Mouse (Mus musculus) layer of hippocampus, postnatal 14 days (tissue): ENCODE measurements around the gene Slc6a4. TPM values are rescaled to one million over a fixed set of nuclear protein-coding genes. Genes with fewer than 3 reads are reported as not detected.

Source experiments
- microRNA-seq, 2 experiments: library from miRNA; unstranded; fragments of <30 nt; microRNA quantifications; one replicate each; pipeline ENCODE4 v1.2.0; 2021
- total RNA-seq, 2 experiments: library from RNA; stranded (reverse); gene quantifications; 2 replicates each; pipeline ENCODE4 v1.2.3; 2021

Gene Slc6a4
- total RNA-seq, 2 experiments from 2014 or later: 0.37 TPM; not detected in 1

Small RNAs within 50 kb of the gene (microRNA-seq; reads per million reads assigned to microRNA genes)
- 1,774 to 5,580 reads per million in 2 experiments for gene Mir423

Other genes with a start within 250 kb of the Slc6a4 start
- gene Gosr1, start 235.0 kb upstream of the Slc6a4 start, total RNA-seq: 10 to 100 TPM; 51.8 to 52.4 TPM
- 10 to 100 TPM; 61.5 to 62.0 TPM for gene Cpd, start 151.6 kb upstream of the Slc6a4 start, total RNA-seq
- gene Tmigd1, start 96.4 kb upstream of the Slc6a4 start, total RNA-seq: not detected
- 10 to 100 TPM; 68.5 to 69.9 TPM for gene Blmh, start 73.8 kb upstream of the Slc6a4 start, total RNA-seq
- gene Nsrp1, start 79.8 kb downstream of the Slc6a4 start, total RNA-seq: 10 to 100 TPM; 14.6 to 16.6 TPM
- gene Efcab5, start 190.4 kb downstream of the Slc6a4 start, total RNA-seq: 1 to 10 TPM; 3.5 to 3.8 TPM
- 10 to 100 TPM; 42.1 to 43.1 TPM for gene Ssh2, start 217.7 kb downstream of the Slc6a4 start, total RNA-seq